Mouse (Mus musculus): ENCODE data around the gene Dpp6.

Gene Dpp6

GRCm38 (mm10) chr5:26816975-26817941, at the start of gene Dpp6:
Gene Dpp6 (plus strand): TSS chr5:26817203.
- no peak for DNase-seq (ENCODE audit: low read depth in 1 of 2, low spot score in 2 of 2)

DNA sequence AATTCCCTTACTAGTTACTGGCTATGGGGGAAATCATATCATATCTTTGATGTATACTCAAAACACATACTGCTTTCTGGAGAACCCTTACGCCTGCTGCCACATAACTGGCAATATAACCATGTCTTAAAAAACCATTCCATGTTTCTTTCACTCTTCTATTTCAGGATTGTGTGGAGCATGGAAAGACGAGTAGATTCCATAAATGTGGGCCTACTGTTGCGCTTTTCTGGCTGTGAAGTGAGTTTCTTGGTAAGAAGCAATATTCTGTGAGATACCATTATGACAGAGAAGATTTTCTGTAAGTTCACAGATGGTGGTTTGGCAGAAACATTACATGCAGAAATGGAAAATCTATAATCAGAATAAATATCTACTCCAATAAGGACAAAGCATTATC, 33.0 kb upstream of the Dpp6 start:
- no peak for DNase-seq (ENCODE audit: low read depth in 1 of 2, low spot score in 2 of 2)

DNA sequence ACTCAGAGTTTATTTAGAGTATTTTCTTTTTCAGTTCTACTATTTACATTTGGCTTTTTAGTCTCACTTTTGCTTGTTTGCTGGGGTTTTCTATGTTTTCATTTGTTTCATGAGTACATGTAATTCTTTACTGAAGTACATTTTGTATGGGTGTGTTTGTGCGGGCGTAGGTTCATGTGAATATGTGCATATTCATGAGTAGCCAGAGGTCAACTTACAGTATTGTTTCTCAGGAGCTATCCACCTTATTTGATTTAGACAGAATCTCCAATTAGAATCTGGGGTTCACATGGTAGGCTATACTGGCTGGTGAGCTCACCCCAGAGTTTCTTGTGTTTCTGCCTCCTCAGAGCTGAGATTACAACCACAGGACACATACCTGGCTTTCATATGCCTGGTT, 21.5 kb upstream of the Dpp6 start:
- DNase-seq (ENCODE audit: low read depth in 1 of 2, low spot score in 2 of 2): no peak

GRCm38 (mm10) chr5:26835972-26836371, 19.0 kb downstream of the Dpp6 start:
- no peak for DNase-seq (ENCODE audit: low read depth in 1 of 2, low spot score in 2 of 2)

DNA sequence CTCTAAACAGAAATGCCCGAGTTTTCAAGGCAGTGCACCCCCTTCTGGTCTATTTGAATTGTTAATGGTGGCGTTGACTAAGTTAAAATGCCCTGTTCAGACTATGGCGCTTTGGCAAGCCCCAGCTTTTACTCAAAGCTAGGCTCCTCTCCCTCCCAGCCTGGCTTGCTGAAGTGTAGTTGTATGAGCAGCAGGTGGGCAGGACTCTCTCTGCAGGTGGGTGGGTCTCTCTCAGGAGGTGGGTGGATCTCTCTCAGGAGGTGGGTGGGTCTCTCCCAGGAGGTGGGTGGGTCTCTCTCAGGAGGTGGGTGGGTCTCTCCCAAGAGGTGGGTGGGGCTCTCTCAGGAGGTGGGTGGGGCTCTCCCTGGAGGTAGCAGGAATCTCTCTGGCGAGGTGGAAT, 24.1 kb downstream of the Dpp6 start:
- no peak for DNase-seq (ENCODE audit: low read depth in 1 of 2, low spot score in 2 of 2)

- no peak for DNase-seq (ENCODE audit: low read depth in 1 of 2, low spot score in 2 of 2)
Measured at GRCm38 (mm10) chr5:26854746-26855145, 37.7 kb downstream of the Dpp6 start.

DNA sequence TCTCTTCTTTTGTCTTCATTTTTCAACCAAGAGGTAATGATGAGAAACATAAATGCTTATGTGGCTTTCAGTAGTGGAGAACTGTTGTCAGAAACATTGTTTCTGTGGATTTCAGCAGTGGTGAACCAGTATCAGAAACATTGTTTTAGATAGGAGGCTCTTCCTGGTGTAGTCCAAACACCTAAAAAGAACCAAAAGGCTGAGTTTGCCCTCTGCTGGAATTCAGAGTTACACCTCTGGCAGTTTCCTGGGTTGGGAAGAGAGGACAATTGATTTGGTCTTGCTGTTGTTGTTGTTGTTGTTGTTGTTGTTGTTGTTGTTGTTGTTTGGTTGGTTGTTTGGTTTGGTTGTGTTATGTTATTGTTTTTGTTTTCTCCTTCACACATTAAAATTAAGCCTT, 58.4 kb downstream of the Dpp6 start:
- DNase-seq (ENCODE audit: low read depth in 1 of 2, low spot score in 2 of 2): no peak

GRCm38 (mm10) chr5:26887496-26887895, 70.5 kb downstream of the Dpp6 start:
- no peak for DNase-seq (ENCODE audit: low read depth in 1 of 2, low spot score in 2 of 2)

- no peak for DNase-seq (ENCODE audit: low read depth in 1 of 2, low spot score in 2 of 2)
Measured at GRCm38 (mm10) chr5:26888080-26888479, 71.1 kb downstream of the Dpp6 start.

DNA sequence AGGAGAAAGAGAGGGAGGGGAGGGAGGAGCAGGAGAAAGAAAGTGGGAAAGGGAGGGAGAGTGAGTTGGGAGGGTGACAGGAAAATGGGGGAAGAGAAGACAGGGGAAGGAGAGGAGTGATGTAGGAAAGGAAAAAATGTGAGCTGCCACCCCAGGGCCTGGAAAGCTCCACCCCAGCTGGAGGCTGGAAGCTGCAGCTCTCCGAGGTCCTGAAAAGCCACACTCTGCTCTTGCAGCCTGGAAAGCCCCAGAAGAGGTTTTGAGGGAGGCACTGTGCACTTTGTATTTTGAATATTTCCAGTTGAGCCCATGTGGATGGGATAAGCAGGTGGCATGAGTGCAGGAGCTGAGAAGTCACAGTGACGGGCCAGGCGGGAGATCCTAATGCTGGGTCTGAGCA, 77.3 kb downstream of the Dpp6 start:
- DNase-seq (ENCODE audit: low read depth in 1 of 2, low spot score in 2 of 2): no peak

DNA sequence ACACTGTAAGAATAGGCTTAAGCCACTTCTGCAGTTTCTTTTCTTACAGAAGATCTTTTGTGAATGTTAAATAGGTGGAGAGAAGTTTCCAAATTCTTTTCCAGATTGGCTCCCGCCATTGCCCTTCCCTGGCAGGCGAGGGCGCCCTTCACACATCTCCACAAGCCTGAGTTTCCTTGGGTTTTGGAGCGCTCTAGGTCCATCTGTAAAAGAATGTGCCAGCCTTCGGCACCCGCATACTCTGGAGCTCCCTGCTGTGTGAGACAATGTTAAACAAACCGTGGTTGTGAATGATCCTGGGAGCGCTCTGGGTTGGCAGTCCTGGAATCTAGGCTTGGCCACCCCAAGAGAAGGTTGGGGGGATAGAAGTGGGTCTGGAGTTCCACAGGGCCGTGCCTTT, 86.8 kb downstream of the Dpp6 start:
- DNase-seq (ENCODE audit: low read depth in 1 of 2, low spot score in 2 of 2): no peak

DNA sequence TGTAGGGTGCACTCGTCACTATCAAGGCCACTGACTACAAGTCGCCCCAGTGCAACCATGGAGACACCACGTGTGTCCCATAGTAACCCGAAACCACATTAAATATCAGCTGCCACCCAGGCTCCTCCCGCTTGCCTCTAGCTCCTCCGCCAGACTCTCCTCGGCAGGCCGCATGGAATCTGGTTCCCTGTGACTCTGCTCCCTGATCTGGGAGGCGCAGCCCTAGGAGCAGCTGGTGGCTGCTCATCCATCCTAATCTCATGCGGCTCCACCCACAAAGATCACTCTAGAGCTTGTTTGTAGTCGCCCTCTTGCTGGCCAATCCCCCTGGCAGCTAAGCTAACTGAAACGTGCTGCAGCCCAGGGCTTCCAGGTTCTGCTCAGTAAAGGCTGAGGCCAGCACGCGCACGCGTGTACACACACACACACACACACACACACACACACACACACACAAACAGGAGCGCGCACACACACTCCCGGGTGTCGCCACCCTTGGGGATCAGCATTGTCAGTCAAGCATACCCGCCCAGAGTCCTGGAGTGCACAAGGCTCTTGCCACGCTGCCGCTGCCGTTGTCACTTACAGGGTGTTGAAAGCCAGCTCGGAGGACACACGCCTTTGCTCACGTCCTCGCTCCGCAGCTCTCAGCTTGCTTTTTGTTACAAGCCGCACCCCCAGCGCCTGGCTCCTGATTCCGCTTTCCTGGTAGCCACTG, 87.5 kb downstream of the Dpp6 start:
- DNase-seq (ENCODE audit: low read depth in 1 of 2, low spot score in 2 of 2): no peak

- DNase-seq (ENCODE audit: low read depth in 1 of 2, low spot score in 2 of 2): no peak
Measured at GRCm38 (mm10) chr5:26907151-26907550, 90.1 kb downstream of the Dpp6 start.

DNA sequence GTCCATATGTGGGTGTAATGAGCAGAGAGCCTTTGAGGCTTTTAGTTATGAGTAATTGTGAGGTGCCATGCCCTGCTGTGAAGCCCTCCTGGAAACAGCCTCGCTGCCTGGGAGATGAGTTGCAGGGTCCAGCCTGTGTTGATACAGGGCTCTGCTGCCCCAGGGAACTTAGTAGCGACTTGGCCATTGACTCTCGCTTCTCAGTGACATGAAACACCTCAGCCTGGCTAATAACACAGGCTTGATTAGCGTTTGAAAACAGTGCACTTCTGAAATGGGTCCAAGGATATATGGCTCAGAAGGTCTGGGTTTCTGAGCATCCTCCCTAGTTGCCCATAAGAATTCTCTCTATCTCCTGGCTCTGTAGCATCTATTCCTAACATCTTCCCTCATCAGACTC, 91.6 kb downstream of the Dpp6 start:
- no peak for DNase-seq (ENCODE audit: low read depth in 1 of 2, low spot score in 2 of 2)

DNA sequence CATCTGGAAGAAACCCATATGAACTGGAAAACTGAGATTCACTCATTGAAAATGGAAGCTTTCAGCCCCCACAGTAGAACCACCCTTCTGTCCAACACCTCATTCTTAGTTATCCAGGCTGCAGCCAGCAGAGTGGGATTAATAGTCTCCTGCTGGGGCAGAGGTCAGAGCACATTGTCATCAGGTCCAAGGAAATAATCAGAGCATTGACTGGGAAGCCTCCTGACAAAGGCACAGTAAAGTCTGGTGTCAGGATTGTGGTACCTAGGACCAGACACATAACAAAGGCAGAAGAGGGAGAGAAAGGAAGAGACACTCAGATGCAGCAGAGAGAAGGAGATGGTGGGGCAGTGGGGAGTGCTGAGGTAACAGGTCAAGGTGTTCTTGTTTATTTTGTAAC, 93.3 kb downstream of the Dpp6 start:
- DNase-seq (ENCODE audit: low read depth in 1 of 2, low spot score in 2 of 2): no peak

- DNase-seq (ENCODE audit: low read depth in 1 of 2, low spot score in 2 of 2): no peak
Measured at GRCm38 (mm10) chr5:26911965-26912364, 95.0 kb downstream of the Dpp6 start.

DNA sequence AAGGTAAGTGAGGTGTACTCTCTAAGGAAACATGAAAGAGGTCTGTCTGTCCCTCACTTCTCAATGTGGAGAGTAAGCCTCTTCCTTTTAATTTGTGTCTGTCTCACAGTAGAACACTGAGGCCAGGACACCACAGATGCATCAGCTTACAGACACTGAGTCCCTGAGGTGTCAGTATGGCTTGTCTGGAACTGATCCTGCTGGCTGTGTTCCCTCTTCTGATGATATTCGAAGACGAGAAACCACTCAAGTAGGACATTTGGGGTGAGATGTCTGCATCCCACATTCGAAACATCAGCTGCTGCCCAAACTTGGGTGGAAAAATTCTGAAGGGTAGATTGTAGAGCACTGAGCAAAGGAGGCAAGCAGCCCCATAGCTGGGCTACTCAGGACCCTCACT, 101.8 kb downstream of the Dpp6 start:
- no peak for DNase-seq (ENCODE audit: low read depth in 1 of 2, low spot score in 2 of 2)

- DNase-seq (ENCODE audit: low read depth in 1 of 2, low spot score in 2 of 2): no peak
Measured at GRCm38 (mm10) chr5:26924552-26924951, 107.5 kb downstream of the Dpp6 start.

GRCm38 (mm10) chr5:26932413-26933122, 115.6 kb downstream of the Dpp6 start:
- DNase-seq (ENCODE audit: low read depth in 1 of 2, low spot score in 2 of 2): no peak

- DNase-seq (ENCODE audit: low read depth in 1 of 2, low spot score in 2 of 2): no peak
Measured at GRCm38 (mm10) chr5:26934911-26935310, 117.9 kb downstream of the Dpp6 start.

DNA sequence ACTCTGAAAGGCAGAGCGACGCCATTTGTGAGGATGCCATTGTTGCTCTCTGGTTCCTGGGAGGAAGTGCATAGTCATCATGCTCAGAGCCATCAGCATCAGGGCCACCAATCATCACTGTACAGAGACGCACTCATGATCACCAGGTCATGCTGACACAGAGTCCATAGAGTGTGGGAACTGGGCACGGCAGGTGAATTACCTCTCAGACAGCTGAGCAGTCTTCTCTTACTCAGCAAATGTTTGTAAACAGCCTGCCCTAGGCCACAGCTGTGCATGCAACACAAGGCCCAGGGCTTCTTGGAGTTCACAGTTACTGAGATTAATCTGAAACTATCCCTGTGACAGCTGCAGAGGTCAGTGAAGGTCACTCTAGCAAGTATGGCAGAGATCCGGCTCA, 124.5 kb downstream of the Dpp6 start:
- DNase-seq (ENCODE audit: low read depth in 1 of 2, low spot score in 2 of 2): no peak
